Mouse (Mus musculus) embryonic fibroblast, embryonic 13.5 days (primary cell): Measurements from ENCODE around the gene Gm7951.
"Not testable (repeated sequence)": the region's sequence is repeated elsewhere in the genome, so short reads cannot be mapped to it uniquely, and the experiment has no call there.

ENCODE experiments used
- CTCF ChIP-seq: IDR thresholded peaks from 2 replicates; pipeline ENCODE4 v1.5.1; 2011; ENCODE audit warnings: mild to moderate bottlenecking, control low read depth, low read length, moderate library complexity, borderline replicate concordance; ENCODE audit not compliant: insufficient read depth
- POLR2A ChIP-seq: IDR thresholded peaks from 2 replicates; pipeline ENCODE4 v1.6.1; 2011; ENCODE audit warnings: low read depth, mild to moderate bottlenecking, control low read depth, low read length, moderate library complexity

GRCm38 (mm10) chr14:42133806-42134205, 16.6 kb upstream of the Gm7951 start:
- not testable (repeated sequence) for TF ChIP-seq CTCF, POLR2A
